Mouse (Mus musculus): ENCODE results near the gene Ccdc194. TPM values are rescaled to one million over a fixed set of nuclear protein-coding genes. Genes with fewer than 3 reads are reported as not detected.

Ccdc194 gene
- total and polyA plus RNA-seq, 3 experiments: 0.10 TPM; not detected in 2

DNA sequence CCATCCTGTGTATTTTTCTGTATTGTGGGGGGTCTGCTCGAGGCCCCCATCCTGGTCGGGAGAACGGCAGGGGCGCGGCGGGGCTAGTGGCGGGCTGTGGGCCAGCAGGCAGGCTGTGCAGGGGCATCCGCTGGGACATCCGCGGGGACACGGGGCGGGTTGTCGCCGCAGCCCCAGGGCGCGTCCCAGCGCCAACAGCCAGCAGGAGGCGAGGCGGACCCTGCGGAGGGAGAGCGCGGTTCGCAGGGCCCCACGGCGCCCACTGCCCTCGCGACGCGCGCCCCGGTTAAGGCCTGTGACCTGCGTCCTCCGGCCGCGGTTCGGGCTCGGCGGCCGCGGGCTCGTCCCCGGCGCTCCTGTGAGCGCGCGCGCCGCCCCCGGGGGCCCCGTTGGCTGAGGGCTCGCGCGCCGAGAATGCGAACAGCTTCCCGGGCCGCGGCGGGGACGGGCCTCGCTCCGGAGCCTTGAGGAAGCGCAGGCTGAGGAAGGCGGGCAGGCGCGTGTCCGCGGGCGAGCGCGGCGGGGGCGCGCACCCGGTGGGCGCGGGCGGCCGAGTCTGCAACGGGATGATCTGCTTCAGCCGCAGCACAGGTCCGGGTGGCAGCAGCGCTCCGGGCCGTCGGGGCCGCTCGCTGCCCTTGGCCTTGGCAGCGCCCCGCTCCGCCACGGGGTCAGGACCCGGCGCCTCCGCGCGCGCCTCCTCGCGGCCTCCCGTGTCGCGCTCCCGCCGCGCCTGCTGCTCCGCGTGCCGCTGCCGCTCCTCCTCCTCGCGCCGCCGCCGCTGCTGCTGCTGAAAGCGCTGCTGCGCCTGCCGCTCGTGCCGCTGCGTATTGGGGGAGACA is 49.2 kb downstream of the Ccdc194 start:
- TF ChIP-seq EP300 (IDR thresholded peaks at IDR 0.05; ENCODE audit: insufficient read depth, low read depth, low read length) (no peak), CTCF (IDR thresholded peaks at IDR 0.05) (peak; percentile 50)
- Histone ChIP-seq H3K27ac (peak overlapping the region; percentile 91), H3K36me3 (ENCODE audit: control insufficient read depth, insufficient read depth, low read length) (no peaks in the 10 kb centered on the region), H3K4me3 (peak overlapping the region; percentile 65), H3K9ac (ENCODE audit: low read depth, low read length) (peak overlapping the region; percentile 95), H3K79me2 (replicated peaks; ENCODE audit: control insufficient read depth, insufficient read depth, low read length) (no peaks in the 10 kb centered on the region), H3K27me3 (ENCODE audit: control insufficient read depth, insufficient read depth, low read length) (no peaks in the 10 kb centered on the region), H3K4me1 (ENCODE audit: control insufficient read depth, insufficient read depth, low read length) (peaks cover 3% of the 10 kb centered on the region)
- WGBS: under 1% methylated on average over 120 of the region's 121 CpGs
- DNase-seq: peak; percentile 88 to 92
- intact Hi-C loops (cut with DNase I): no loop called here

DNA sequence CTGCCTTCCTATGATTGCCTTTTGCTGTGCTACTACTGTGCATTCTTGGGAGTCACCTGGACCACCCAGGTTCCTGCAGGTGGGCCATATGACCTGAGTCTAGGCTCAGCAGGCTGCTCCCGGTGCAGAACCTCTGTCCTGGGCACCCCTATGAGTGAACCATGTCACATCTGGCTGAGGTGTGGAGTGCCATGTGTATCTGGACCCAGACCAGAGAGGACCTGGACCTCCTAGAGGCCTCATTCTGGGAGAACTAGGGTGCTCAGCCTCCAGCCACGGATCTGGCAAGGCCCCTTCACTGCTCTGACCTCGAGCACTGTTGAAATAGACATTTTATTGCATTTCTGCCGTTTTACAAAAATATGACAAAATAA is 49.8 kb downstream of the Ccdc194 start:
- peak overlapping the region; percentile 91 for H3K27ac ChIP-seq
- no peaks in the 10 kb centered on the region; the same call in 1 of the 2 replicates for H3K79me2 ChIP-seq (replicated peaks; ENCODE audit: control insufficient read depth, insufficient read depth, low read length)
- H3K36me3 ChIP-seq (ENCODE audit: control insufficient read depth, insufficient read depth, low read length): no peaks in the 10 kb centered on the region
- no peak for TF ChIP-seq POLR2A (IDR thresholded peaks at IDR 0.05; ENCODE audit: insufficient read depth, low read depth, low read length)
- no peak for TF ChIP-seq CTCF (IDR thresholded peaks at IDR 0.05)
- TF ChIP-seq EP300 (IDR thresholded peaks at IDR 0.05; ENCODE audit: insufficient read depth, low read depth, low read length): no peak
- 0 out of 2 replicates have a peak overlapping the region, but pooled peaks have one; percentile 14 for H3K9ac ChIP-seq (ENCODE audit: low read depth, low read length)
- 28% methylated on average over 4 of the region's 4 CpGs for WGBS
- peaks cover 3% of the 10 kb centered on the region for H3K4me1 ChIP-seq (ENCODE audit: control insufficient read depth, insufficient read depth, low read length)
- no peaks in the 10 kb centered on the region for H3K27me3 ChIP-seq (ENCODE audit: control insufficient read depth, insufficient read depth, low read length)
- intact Hi-C loops (cut with DNase I): no loop called here
- peak in 1 of 2 experiments; percentile 39 for DNase-seq
- peak overlapping the region; percentile 65 for H3K4me3 ChIP-seq

GRCm38 (mm10) chr8:71474785-71475701 is 50.5 kb downstream of the Ccdc194 start:
- no peaks in the 10 kb centered on the region for H3K27me3 ChIP-seq (ENCODE audit: control insufficient read depth, insufficient read depth, low read length)
- no peak overlapping the region for H3K9ac ChIP-seq (ENCODE audit: low read depth, low read length)
- no peak overlapping the region for H3K4me3 ChIP-seq
- DNase-seq: peak in 1 of 2 experiments; percentile 21
- TF ChIP-seq POLR2A (IDR thresholded peaks at IDR 0.05; ENCODE audit: insufficient read depth, low read depth, low read length) (no peak), EP300 (IDR thresholded peaks at IDR 0.05; ENCODE audit: insufficient read depth, low read depth, low read length) (no peak), CTCF (IDR thresholded peaks at IDR 0.05) (no peak)
- 89% methylated on average over 25 of the region's 25 CpGs for WGBS
- no peaks in the 10 kb centered on the region for H3K36me3 ChIP-seq (ENCODE audit: control insufficient read depth, insufficient read depth, low read length)
- H3K27ac ChIP-seq: no peak overlapping the region
- no peaks in the 10 kb centered on the region; the same call in 1 of the 2 replicates for H3K79me2 ChIP-seq (replicated peaks; ENCODE audit: control insufficient read depth, insufficient read depth, low read length)
- H3K4me1 ChIP-seq (ENCODE audit: control insufficient read depth, insufficient read depth, low read length): peaks cover 6% of the 10 kb centered on the region
- intact Hi-C loops (cut with DNase I): no loop called here

- Histone ChIP-seq H3K9ac (ENCODE audit: low read depth, low read length) (no peak overlapping the region), H3K36me3 (ENCODE audit: control insufficient read depth, insufficient read depth, low read length) (no peaks in the 10 kb centered on the region), H3K4me3 (no peak overlapping the region), H3K79me2 (replicated peaks; ENCODE audit: control insufficient read depth, insufficient read depth, low read length) (peaks cover 1% of the 10 kb centered on the region; the same call in 1 of the 2 replicates), H3K27me3 (ENCODE audit: control insufficient read depth, insufficient read depth, low read length) (no peaks in the 10 kb centered on the region), H3K4me1 (ENCODE audit: control insufficient read depth, insufficient read depth, low read length) (peaks cover 10% of the 10 kb centered on the region), H3K27ac (no peak overlapping the region)
- no peak for TF ChIP-seq EP300 (IDR thresholded peaks at IDR 0.05; ENCODE audit: insufficient read depth, low read depth, low read length)
- TF ChIP-seq POLR2A (IDR thresholded peaks at IDR 0.05; ENCODE audit: insufficient read depth, low read depth, low read length): no peak
- no peak for TF ChIP-seq CTCF (IDR thresholded peaks at IDR 0.05)
- 93% methylated on average over 18 of the region's 18 CpGs for WGBS
- intact Hi-C loops (cut with DNase I): no loop called here
- DNase-seq: peak in 1 of 2 experiments; percentile 17
Observed at GRCm38 (mm10) chr8:71474344-71474743, 51.2 kb downstream of the Ccdc194 start.

DNA sequence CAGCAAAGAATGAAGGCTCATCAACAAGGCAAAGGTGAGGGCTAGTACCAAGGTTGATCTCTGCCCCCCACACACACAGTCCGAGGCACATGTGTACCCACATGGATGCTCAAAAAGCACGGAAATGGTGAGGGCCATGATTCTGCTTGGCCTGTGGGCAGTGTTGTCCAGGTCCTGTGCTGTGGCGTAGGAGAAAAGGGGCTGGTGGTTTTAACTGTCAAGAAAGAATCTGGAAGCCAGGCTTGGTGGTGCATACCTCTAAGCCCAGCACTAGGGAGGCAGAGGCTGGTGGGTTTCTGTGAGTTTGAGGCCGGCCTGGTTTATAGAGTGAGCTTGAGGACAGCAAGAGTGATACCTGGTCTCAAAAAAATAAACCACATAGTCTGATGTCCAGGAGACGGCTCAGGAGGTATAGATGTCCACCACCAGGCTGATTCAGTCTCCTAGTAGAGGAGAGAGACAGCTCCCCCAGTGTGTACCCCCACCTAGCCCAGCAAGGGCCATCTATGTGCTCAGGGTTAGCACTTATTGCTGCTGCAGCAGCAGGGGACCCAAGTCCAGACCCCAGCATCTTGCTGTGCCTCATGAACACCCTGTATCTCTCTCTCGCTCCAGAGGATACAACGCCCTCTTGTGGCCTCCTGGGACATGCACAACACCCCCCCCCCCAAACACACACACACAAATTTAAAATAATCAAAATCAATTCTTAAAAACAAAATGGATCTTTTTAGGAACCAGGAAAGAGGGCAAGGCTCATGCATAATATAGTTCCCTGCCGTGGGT is 52.7 kb downstream of the Ccdc194 start:
- WGBS: 92% methylated on average over 8 of the region's 8 CpGs
- H3K36me3 ChIP-seq (ENCODE audit: control insufficient read depth, insufficient read depth, low read length): no peaks in the 10 kb centered on the region
- TF ChIP-seq EP300 (IDR thresholded peaks at IDR 0.05; ENCODE audit: insufficient read depth, low read depth, low read length): no peak
- peak; percentile 40 for TF ChIP-seq CTCF (IDR thresholded peaks at IDR 0.05)
- TF ChIP-seq POLR2A (IDR thresholded peaks at IDR 0.05; ENCODE audit: insufficient read depth, low read depth, low read length): no peak
- peaks cover 3% of the 10 kb centered on the region; the same call in 1 of the 2 replicates for H3K79me2 ChIP-seq (replicated peaks; ENCODE audit: control insufficient read depth, insufficient read depth, low read length)
- H3K9ac ChIP-seq (ENCODE audit: low read depth, low read length): no peak overlapping the region
- H3K4me1 ChIP-seq (ENCODE audit: control insufficient read depth, insufficient read depth, low read length): peaks cover 10% of the 10 kb centered on the region
- H3K27me3 ChIP-seq (ENCODE audit: control insufficient read depth, insufficient read depth, low read length): no peaks in the 10 kb centered on the region
- intact Hi-C loops (cut with DNase I): no loop called here
- DNase-seq: peak in 1 of 2 experiments; percentile 18
- H3K4me3 ChIP-seq: no peak overlapping the region
- H3K27ac ChIP-seq: no peak overlapping the region

Data from heart, adult 2 months (tissue).